Mouse (Mus musculus): ENCODE results near the gene Esyt1. TPM values are rescaled to one million over a fixed set of nuclear protein-coding genes. Genes with fewer than 3 reads are reported as not detected.

Gene Esyt1
- 2.3 TPM for polyA plus RNA-seq (2014; fragmentation: Illumina TruSeq; extraction: RNeasy Lipid Tissue Mini Kit (QIAGEN cat#74804); ENCODE audit: low read depth, low replicate concordance)

GRCm38 (mm10) chr10:128525671-128526308 is at the start of gene Esyt1:
Gene Esyt1, minus strand, starts transcription at chr10:128525871.

DNA sequence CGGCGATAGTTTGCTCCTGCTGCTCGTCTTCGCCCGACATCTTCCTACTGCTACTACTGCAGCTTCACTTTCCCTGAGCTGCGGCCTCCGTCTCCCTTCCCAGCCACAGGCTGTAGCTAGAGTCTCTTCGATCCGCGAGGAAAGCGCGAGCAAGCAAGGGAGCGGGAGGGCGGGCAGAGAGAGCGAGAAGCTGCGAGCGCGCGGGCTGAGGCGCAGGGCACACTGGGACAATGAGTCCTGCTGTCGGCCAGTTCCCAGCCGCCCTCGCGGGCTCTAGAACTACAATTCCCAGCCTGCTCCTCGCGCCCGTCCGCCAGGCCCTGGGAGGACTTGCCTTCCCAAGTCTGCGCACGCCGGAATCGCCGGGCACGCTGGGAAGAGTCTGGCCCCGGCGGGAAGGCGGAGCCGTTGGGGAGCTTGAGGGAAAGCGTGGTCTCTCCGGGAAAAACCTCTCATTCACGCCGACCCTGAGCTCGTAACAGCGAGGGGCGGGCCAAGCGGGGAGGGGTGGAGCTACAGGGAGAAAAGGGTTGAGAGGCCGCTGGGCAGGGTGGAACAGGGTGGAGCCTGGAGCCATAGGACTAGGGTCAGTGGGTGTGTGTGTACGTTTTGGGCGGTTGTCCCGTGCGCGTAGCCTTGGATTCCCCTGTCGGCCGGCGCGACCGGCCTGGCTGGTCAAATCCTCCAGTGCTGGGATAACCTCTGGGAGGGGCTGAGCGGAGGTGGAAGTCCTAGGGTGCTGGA is 40.3 kb upstream of the Esyt1 start, which contains the start of gene Pa2g4:
TSS of gene Pa2g4 (minus strand) at position 200 of the 744 bp plus-strand sequence.

DNA sequence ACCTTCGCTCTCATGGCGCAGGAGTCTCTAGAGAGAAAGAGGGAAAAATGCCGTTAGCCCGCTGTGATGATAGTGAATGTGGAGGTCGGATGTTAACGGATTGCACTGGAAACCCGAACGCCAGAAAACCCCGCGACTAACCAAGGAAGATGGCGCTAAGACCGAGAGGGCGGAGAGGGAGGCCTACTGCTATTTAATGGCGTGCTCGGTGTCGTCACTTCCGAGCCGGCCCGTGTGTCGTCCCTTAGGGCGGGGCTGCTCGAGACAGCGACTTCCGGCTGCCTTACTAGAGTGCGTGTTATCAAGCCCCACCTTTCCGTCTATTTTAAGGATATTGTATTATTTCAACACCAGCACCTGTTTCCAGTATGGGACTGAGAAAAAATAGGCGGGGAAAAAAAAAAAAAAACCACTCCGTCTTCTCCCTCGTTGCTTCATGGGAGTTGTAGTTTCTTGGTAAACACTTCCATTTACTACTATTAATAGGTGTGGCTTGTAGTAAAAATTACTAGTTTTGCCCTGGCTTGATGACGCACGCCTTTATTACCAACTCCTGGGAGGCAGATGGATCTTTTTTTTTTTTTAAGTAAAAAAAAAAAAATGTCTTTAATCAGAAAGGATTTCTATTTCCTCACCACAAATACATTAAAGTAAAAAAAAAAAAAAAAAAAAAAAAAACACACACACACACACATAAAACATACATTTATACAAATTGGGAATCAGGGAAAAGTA is 23.4 kb upstream of the Esyt1 start, which contains the start of gene Rpl41:
TSS of gene Rpl41 (minus strand) at position 359 of the 735 bp plus-strand sequence.

GRCm38 (mm10) chr10:128547361-128548032 is 21.8 kb upstream of the Esyt1 start, which contains the start of gene Zc3h10:
Gene Zc3h10, minus strand, starts transcription at chr10:128547774.

GRCm38 (mm10) chr10:128498590-128498989 is 27.1 kb downstream of the Esyt1 start, which contains the start of gene Myl6b:
Gene Myl6b, minus strand, starts transcription at chr10:128498685.

DNA sequence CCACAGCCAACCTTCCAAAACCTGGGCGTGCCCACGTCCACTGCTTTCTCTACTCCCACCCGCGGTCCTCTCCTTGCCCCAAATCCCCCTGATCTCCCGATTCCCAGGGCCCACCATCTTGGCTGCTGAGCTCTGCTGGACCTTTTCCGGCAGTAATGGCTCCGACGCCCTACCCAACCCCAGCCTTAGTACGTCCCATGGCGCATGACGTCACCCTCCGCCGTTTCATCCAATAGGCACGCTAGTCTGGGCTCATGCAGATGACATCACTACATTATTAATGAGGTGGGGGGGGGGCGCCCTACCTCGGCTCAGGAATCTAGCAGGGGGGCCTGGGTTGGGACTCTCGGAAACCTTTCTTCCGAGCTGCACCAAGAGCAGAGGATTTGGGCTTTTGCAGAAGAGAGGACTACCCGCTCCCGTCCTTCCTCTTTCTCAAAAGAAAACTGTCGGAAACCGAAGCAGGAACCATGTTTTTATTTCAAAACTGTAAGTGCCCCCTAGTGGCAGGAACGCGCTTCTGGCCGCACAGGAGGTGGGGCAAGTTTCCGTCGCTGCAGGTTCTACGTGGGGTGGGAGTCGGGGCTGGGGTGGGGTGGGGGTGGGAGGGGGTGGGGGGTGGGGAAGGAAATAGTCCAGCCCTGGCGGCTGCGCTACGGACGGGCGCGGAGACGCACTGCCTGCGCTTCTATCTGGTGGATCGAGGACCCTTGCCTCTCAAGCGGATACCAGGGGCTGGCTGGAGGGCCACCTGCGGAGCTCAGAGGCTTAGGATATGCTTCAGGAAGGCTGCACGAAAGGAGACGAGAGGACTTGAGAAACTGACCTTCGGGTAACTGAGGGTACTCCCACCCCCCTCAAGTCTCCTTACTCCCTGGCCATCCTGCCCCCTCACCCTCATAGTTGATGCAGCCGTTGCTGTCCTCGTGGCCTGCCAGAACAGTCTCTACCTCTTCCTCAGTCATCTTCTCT is 31.7 kb downstream of the Esyt1 start, which contains the start of gene Myl6:
TSS of gene Myl6 (minus strand) at position 451 of the 972 bp plus-strand sequence.

Other genes starting within 250 kb of the Esyt1 start
- gene Il23a, start 227.1 kb downstream of the Esyt1 start, polyA plus RNA-seq (2014; fragmentation: Illumina TruSeq; extraction: RNeasy Lipid Tissue Mini Kit (QIAGEN cat#74804); ENCODE audit: low read depth, low replicate concordance), result not detected
- 4.8 TPM for gene Pan2, start 222.5 kb downstream of the Esyt1 start, polyA plus RNA-seq (2014; fragmentation: Illumina TruSeq; extraction: RNeasy Lipid Tissue Mini Kit (QIAGEN cat#74804); ENCODE audit: low read depth, low replicate concordance)
- 69.0 TPM for gene Cnpy2, start 203.4 kb downstream of the Esyt1 start, polyA plus RNA-seq (2014; fragmentation: Illumina TruSeq; extraction: RNeasy Lipid Tissue Mini Kit (QIAGEN cat#74804); ENCODE audit: low read depth, low replicate concordance)
- 106 TPM for gene Cs, start 188.1 kb downstream of the Esyt1 start, polyA plus RNA-seq (2014; fragmentation: Illumina TruSeq; extraction: RNeasy Lipid Tissue Mini Kit (QIAGEN cat#74804); ENCODE audit: low read depth, low replicate concordance)
- 8.7 TPM for gene Coq10a, start 156.9 kb downstream of the Esyt1 start, polyA plus RNA-seq (2014; fragmentation: Illumina TruSeq; extraction: RNeasy Lipid Tissue Mini Kit (QIAGEN cat#74804); ENCODE audit: low read depth, low replicate concordance)
- gene Ankrd52, start 148.8 kb downstream of the Esyt1 start, polyA plus RNA-seq (2014; fragmentation: Illumina TruSeq; extraction: RNeasy Lipid Tissue Mini Kit (QIAGEN cat#74804); ENCODE audit: low read depth, low replicate concordance), result 4.6 TPM
- gene Slc39a5, start 124.6 kb downstream of the Esyt1 start, polyA plus RNA-seq (2014; fragmentation: Illumina TruSeq; extraction: RNeasy Lipid Tissue Mini Kit (QIAGEN cat#74804); ENCODE audit: low read depth, low replicate concordance), result 0.53 TPM
- gene Nabp2, start 114.4 kb downstream of the Esyt1 start, polyA plus RNA-seq (2014; fragmentation: Illumina TruSeq; extraction: RNeasy Lipid Tissue Mini Kit (QIAGEN cat#74804); ENCODE audit: low read depth, low replicate concordance), result 18.4 TPM
- gene Rnf41, start 114.2 kb downstream of the Esyt1 start, polyA plus RNA-seq (2014; fragmentation: Illumina TruSeq; extraction: RNeasy Lipid Tissue Mini Kit (QIAGEN cat#74804); ENCODE audit: low read depth, low replicate concordance), result 4.9 TPM
- 47.7 TPM for gene Smarcc2, start 66.6 kb downstream of the Esyt1 start, polyA plus RNA-seq (2014; fragmentation: Illumina TruSeq; extraction: RNeasy Lipid Tissue Mini Kit (QIAGEN cat#74804); ENCODE audit: low read depth, low replicate concordance)
- gene Myl6, start 31.7 kb downstream of the Esyt1 start, polyA plus RNA-seq (2014; fragmentation: Illumina TruSeq; extraction: RNeasy Lipid Tissue Mini Kit (QIAGEN cat#74804); ENCODE audit: low read depth, low replicate concordance), result 99.8 TPM
- gene Myl6b, start 27.2 kb downstream of the Esyt1 start, polyA plus RNA-seq (2014; fragmentation: Illumina TruSeq; extraction: RNeasy Lipid Tissue Mini Kit (QIAGEN cat#74804); ENCODE audit: low read depth, low replicate concordance), result 0.40 TPM
- gene Zc3h10, start 21.9 kb upstream of the Esyt1 start, polyA plus RNA-seq (2014; fragmentation: Illumina TruSeq; extraction: RNeasy Lipid Tissue Mini Kit (QIAGEN cat#74804); ENCODE audit: low read depth, low replicate concordance), result 1.6 TPM
- 11.9 TPM for gene Rpl41, start 23.4 kb upstream of the Esyt1 start, polyA plus RNA-seq (2014; fragmentation: Illumina TruSeq; extraction: RNeasy Lipid Tissue Mini Kit (QIAGEN cat#74804); ENCODE audit: low read depth, low replicate concordance)
- gene Pa2g4, start 40.1 kb upstream of the Esyt1 start, polyA plus RNA-seq (2014; fragmentation: Illumina TruSeq; extraction: RNeasy Lipid Tissue Mini Kit (QIAGEN cat#74804); ENCODE audit: low read depth, low replicate concordance), result 69.1 TPM
- 28.2 TPM for gene Erbb3, start 63.8 kb upstream of the Esyt1 start, polyA plus RNA-seq (2014; fragmentation: Illumina TruSeq; extraction: RNeasy Lipid Tissue Mini Kit (QIAGEN cat#74804); ENCODE audit: low read depth, low replicate concordance)
- 7.0 TPM for gene Rps26, start 100.9 kb upstream of the Esyt1 start, polyA plus RNA-seq (2014; fragmentation: Illumina TruSeq; extraction: RNeasy Lipid Tissue Mini Kit (QIAGEN cat#74804); ENCODE audit: low read depth, low replicate concordance)
- gene Ikzf4, start 120.1 kb upstream of the Esyt1 start, polyA plus RNA-seq (2014; fragmentation: Illumina TruSeq; extraction: RNeasy Lipid Tissue Mini Kit (QIAGEN cat#74804); ENCODE audit: low read depth, low replicate concordance), result 1.1 TPM
- 25.8 TPM for gene Suox, start 148.2 kb upstream of the Esyt1 start, polyA plus RNA-seq (2014; fragmentation: Illumina TruSeq; extraction: RNeasy Lipid Tissue Mini Kit (QIAGEN cat#74804); ENCODE audit: low read depth, low replicate concordance)
- 128 TPM for gene Rab5b, start 170.4 kb upstream of the Esyt1 start, polyA plus RNA-seq (2014; fragmentation: Illumina TruSeq; extraction: RNeasy Lipid Tissue Mini Kit (QIAGEN cat#74804); ENCODE audit: low read depth, low replicate concordance)
- gene Pmel, start 178.3 kb upstream of the Esyt1 start, polyA plus RNA-seq (2014; fragmentation: Illumina TruSeq; extraction: RNeasy Lipid Tissue Mini Kit (QIAGEN cat#74804); ENCODE audit: low read depth, low replicate concordance), result not detected
- 8.1 TPM for gene Cdk2, start 179.2 kb upstream of the Esyt1 start, polyA plus RNA-seq (2014; fragmentation: Illumina TruSeq; extraction: RNeasy Lipid Tissue Mini Kit (QIAGEN cat#74804); ENCODE audit: low read depth, low replicate concordance)
- 8.3 TPM for gene Dgka, start 219.0 kb upstream of the Esyt1 start, polyA plus RNA-seq (2014; fragmentation: Illumina TruSeq; extraction: RNeasy Lipid Tissue Mini Kit (QIAGEN cat#74804); ENCODE audit: low read depth, low replicate concordance)
- gene Pym1, start 222.0 kb upstream of the Esyt1 start, polyA plus RNA-seq (2014; fragmentation: Illumina TruSeq; extraction: RNeasy Lipid Tissue Mini Kit (QIAGEN cat#74804); ENCODE audit: low read depth, low replicate concordance), result 0.57 TPM